Mouse (Mus musculus) gastrocnemius, adult 2 months (tissue): ENCODE results near the gene Nup155. TPM values are rescaled to one million over a fixed set of nuclear protein-coding genes. Genes with fewer than 3 reads are reported as not detected.
"Not testable (repeated sequence)": the region's sequence is repeated elsewhere in the genome, so short reads cannot be mapped to it uniquely, and the experiment has no call there.

Experiments
- DNase-seq: peaks from one replicate; pipeline ENCODE4 v3.0.0; 2022
- H3K27ac ChIP-seq: fragments of 200-600 bp; 2 replicates; pipeline ENCODE4 v1.8.1; 2022; ENCODE audit warnings: mild to moderate bottlenecking
- H3K4me3 ChIP-seq: fragments of 200-600 bp; 2 replicates; pipeline ENCODE4 v1.8.1; 2022; ENCODE audit warnings: mild to moderate bottlenecking, moderate library complexity
- CTCF ChIP-seq: fragments of 200-600 bp; IDR thresholded peaks from 2 replicates; pipeline ENCODE4 v1.8.1; 2022; ENCODE audit warnings: antibody characterized with exemption, mild to moderate bottlenecking, moderate library complexity
- intact Hi-C: fragments of 180-260 bp; cut with DNase I; formaldehyde crosslinking; loops from one replicate; pipeline ENCODE4 v1.15.1; 2025
- long read RNA-seq, 2 experiments: library from polyadenylated mRNA; stranded (forward); transcript quantifications; one replicate each; pipeline ENCODE4 v2.0.0; 2021
- total RNA-seq, 2 experiments: library from RNA; stranded (reverse); gene quantifications; 2 replicates each; pipeline ENCODE4 v1.2.3; 2021

Nup155 gene
- total RNA-seq = 1 to 10 TPM; 8.1 to 8.8 TPM
- long read RNA-seq, experiment 1, full-length matches to known transcripts = 3 of 3 reads
- long read RNA-seq, experiment 1, partial matches to known transcripts = 0 of 3 reads
- long read RNA-seq, experiment 1, other reads (novel, unspliced or antisense) = 0 of 3 reads
- long read RNA-seq, experiment 2, full-length matches to known transcripts = 2 of 3 reads
- long read RNA-seq, experiment 2, partial matches to known transcripts = 1 of 3 reads
- long read RNA-seq, experiment 2, other reads (novel, unspliced or antisense) = 0 of 3 reads

DNA sequence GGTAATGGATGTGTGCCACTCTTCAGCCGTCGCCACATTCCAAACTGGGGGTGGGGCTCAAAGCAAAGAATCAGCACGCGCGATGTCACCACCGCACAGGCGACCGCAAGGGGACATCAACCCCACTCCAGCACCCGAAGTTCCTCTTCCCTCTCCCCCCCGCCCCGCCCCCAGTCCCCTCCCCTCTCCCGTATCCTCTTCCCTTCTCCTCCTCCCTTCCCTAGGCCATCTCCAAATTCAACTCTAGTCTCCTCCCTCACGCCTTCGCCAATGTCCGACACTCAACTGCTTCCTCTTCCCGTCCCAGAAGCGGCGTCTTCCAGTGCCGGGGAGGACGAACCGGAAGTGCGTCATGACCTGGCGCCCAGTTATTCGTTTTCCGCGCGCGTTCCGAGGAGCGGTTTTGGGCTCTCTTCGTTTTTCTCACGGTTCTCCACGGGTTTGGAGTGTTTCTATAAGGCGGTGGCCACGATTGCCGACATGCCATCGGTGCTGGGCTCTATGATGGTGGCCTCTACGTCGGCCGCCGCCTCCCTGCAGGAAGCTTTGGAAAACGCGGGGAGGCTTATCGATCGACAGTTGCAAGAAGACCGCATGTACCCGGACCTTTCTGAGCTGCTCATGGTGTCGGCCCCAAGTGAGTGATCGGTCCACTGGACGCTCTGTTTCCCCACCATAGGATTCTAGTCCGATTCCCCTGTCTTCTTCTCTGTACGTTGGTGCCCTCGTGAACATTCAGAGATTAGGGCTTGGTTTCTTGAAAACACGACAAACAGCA, at the start of gene Nup155:
Gene Nup155, plus strand, starts transcription at position 308 of the 778 bp plus-strand sequence.
- intact Hi-C loops = no loop called here

DNA sequence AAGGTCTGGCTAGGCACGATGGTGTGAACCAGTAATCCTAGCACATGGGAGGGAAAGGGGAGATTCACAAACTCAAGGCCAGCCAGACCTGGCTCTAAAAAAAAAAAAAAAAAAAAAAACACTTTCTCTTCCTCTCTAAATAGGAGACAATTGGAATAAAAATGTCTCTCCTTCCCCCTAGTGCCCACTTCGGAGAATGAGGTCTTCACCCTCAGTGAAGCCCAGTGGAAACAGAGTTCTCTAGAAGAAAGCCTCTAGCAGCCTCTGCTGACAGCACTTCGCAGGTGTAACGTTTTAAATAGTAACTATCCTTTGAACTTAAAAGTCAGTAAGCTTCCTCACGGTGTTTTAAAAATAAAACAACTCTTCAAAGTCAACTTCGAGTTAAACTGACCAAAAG, 43.9 kb upstream of the Nup155 start:
- DNase-seq = no peak
- Histone ChIP-seq H3K4me3 (peak overlapping the region; percentile 55), H3K27ac (peak overlapping the region; percentile 46; the same call in 1 of the 2 replicates)
- TF ChIP-seq CTCF = peak; percentile 64
- intact Hi-C loops = loop anchor here (10.0 kb wide), 1 partner anchor 250 kb away; the partner anchor contains the start of gene Gdnf

More for the DNA sequence above, at the start of gene Nup155:
- peak within 1 kb of the TSS; percentile 92 for H3K27ac ChIP-seq
- TF ChIP-seq CTCF = peak; percentile 15; the same call in 1 of the 2 replicates
- DNase-seq = peak; percentile 95
- peak within 1 kb of the TSS; percentile 98 for H3K4me3 ChIP-seq

DNA sequence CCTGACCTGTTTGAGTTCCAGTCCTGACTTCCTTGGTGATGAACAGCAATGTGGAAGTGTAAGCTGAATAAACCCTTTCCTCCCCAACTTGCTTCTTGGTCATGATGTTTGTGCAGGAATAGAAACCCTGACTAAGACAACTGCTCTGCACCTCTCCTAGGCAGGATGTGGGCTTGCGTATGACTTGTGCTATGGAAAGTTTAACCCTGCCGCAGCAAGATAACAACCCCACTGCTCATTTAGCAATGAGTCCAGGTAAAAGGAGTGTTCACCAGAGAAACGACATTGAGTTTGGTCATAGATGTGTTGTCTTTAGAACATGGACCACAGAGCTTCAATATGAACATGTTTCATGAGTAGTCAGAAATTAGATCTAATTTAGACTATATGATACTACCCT, 35.9 kb upstream of the Nup155 start:
- H3K27ac ChIP-seq, H3K4me3 ChIP-seq, intact Hi-C loops, DNase-seq: not testable (repeated sequence)

DNA sequence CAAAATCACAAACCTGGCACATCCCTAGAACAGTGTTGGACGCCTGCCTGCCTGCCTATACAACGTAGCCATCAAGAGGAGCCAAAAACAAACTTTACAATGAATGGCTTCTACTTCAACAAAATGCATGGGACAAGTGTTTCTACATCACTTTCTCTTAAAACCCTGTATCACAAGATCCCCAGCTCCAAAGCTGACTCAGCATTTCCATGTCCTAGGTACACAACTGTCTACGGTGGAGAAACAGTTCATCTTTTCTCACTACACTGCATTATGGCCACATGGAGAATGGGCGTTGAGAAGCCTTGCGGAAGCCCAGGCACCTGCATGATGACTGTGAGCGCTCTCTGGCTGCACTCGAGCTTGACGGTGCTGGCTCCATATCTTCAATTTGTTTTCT, 26.9 kb upstream of the Nup155 start:
- intact Hi-C loops = no loop called here
- no peak for TF ChIP-seq CTCF

DNA sequence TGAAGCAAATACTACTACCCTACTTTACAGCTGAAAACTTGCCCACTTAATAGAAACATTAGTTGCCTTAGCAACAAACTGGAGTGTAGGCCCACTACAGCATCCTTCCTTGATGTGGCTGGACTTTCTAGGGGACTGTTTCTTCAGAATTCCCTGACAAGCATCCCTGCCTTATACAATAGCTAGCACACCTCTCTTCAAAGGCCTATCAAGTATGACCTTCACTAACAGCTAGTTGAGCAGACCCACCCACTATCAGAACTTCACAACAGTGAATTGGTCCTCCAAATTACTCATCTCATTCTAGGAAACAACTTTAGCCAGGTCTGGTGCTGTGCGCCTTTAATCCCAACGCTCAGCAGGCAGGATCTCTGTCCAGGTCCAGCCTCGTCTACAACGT, 21.8 kb upstream of the Nup155 start:
- DNase-seq = no peak
- no peak for TF ChIP-seq CTCF
- Histone ChIP-seq H3K4me3 (no peak overlapping the region), H3K27ac (no peak overlapping the region)
- intact Hi-C loops = no loop called here

More for the DNA sequence above, 26.9 kb upstream of the Nup155 start:
- Histone ChIP-seq H3K4me3 (no peak overlapping the region), H3K27ac (no peak overlapping the region)
- DNase-seq = no peak

DNA sequence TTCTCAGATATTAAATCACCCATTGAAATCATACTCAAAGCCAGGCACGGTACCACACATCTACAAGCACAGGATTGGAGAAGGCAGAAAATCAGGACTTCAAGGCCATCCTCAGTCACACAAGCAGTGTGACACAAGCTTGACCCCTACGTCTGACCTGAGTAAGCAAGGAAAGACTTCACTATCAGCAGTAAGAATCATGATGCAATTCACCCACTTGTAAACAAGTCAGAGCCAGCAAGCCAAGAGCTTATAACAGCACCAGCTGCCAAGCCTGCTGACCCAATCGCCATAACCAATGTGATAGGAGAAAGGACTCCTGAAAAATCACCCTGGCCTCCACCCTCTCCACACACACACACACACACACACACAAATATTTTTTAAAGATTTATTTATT, 20.4 kb upstream of the Nup155 start:
- Histone ChIP-seq H3K4me3 (no peak overlapping the region), H3K27ac (no peak overlapping the region)
- intact Hi-C loops = no loop called here
- no peak for TF ChIP-seq CTCF
- no peak for DNase-seq

DNA sequence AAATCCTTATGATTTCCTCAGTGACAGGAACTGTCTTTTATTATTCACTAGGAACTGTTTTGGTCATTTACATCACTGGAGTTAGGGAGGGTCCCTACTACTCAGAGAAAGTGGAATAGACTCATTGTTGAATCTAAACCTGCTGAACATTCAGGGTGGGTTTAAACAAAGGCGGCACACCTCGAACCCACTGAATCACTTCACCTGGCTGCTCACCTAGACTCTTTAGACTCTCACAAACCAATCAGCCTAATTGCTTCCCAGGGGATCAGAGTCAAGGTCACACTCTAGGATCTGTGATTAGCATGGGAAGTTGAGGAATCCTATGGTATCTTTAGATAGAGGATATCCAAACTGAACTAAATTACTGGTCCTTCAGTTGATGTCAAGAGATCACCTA, 18.4 kb upstream of the Nup155 start:
- Histone ChIP-seq H3K27ac (no peak overlapping the region), H3K4me3 (no peak overlapping the region)
- intact Hi-C loops = no loop called here
- no peak for TF ChIP-seq CTCF
- DNase-seq = no peak

DNA sequence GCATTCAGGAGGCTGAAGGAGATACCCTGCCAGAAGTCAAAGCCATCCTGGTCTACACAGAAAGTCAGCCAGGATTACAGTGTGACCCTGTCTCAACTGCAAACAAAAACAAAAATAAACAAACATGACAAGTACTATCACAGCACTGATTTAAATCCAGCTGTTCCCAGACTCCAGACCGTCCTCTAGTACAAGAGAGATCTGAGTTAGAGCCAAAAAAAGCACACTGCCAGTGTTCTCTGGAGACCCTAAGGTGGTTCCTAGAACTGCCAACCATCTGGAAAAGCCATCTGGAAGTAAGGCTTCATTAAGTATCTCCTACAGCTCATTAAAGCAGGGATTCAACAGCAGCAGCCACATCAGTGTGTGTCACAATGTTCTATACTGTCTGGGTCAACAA, 16.4 kb upstream of the Nup155 start:
- intact Hi-C loops, H3K27ac ChIP-seq, H3K4me3 ChIP-seq, DNase-seq: not testable (repeated sequence)

DNA sequence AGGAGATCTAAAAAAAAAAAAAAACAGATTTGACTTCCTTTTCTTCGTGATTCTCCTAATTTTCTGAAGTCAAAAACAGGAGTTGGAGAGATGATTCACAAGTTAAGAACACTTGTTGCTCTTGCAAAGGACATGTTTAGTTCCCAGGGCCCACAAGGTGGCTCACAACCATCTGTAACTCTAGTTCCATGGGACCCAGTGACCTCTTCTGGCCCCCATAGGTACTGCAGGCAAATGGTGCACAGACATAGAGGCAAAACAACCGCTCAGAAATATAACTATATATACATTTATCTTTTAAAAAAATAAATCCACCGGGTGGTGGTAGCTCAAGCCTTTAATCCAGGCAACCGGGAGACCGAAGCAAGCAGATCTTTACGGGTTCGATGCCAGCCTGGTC, 11.2 kb upstream of the Nup155 start:
- intact Hi-C loops = no loop called here

DNA sequence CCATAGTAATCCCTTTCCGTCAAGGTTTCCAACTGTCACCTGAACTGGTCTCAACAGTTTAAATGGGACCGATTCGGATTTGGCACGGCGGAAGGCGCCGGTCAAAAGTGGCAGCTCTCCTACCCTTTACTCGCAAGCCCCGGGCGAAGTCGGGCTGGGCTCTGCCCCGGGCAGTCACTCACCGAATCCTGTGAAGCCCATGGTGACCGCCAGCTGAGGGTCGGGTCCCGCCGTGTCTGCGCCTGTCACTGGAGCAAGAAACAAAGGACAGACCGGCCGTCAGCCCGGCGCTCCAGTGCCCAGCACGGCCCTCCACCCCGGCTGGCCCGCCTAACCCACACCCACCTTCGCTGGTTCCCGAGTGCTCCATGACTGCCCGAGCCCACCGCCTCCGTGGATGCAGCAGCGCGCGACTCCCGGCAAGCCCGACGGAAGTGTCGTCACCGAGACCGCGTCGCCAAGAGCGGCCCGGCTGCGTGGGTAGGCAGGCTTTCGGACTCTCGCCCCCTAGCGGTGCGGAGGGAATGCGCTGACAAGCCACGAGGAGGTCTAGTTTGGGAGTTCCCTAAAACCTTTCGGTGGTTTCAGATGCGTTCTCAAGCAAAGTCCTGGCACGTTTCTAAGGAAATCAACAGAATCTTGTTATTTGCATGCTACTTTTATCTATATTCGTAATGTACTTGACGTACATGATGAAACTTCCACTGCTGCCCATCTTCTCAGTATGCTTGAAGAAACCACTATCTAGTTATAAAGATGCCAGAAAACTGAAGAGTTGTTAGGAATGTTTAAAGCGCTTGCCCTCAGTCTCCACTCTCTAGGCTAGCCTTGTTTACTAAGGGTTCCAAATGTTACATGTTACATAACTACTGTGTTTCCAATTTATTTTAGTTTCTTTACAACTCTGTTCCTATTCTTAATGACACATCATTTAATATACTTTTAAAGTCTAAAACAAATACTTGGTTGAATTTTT, 10.0 kb upstream of the Nup155 start, which contains the start of gene Wdr70:
Gene Wdr70, minus strand, starts transcription at position 436 of the 976 bp plus-strand sequence.
- intact Hi-C loops = loop anchor here (1.0 kb wide), 1 partner anchor 8 kb away; no protein-coding TSS in a partner anchor
- Histone ChIP-seq H3K4me3 (peak within 1 kb of the TSS; percentile 85), H3K27ac (peak within 1 kb of the TSS; percentile 92)
- TF ChIP-seq CTCF = peak; percentile 100
- DNase-seq = peak; percentile 98

More for the DNA sequence above, 11.2 kb upstream of the Nup155 start:
- H3K27ac ChIP-seq = no peak overlapping the region
- peak; percentile 50 for DNase-seq
- TF ChIP-seq CTCF = peak; percentile 65
- peak overlapping the region; percentile 85 for H3K4me3 ChIP-seq

DNA sequence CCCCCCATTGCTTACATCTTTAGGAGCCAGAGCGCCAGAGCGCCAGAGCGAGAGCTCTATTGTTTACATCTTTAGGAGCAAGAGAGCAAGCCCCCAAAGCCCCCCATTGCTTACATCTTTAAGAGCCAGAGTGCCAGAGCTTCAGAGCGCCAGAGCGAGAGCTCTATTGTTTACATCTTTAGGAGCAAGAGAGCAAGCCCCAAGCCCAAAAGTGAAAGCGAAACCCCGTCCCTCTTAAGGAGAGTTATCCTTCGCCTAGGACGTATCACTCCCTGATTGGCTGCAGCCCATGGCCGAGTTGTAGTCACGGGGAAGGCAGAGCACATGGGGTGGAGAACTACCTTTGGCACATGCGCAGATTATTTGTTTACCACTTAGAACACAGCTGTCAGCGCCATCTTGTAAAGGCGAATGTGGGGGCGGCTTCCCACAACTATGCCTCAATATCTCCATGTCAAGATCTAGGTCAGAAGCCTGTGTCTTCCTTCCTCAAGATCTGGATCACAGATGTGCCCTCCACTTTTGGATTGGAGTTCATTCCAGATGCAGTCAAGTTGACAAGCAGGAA, 7.0 kb upstream of the Nup155 start:
- H3K4me3 ChIP-seq, intact Hi-C loops, DNase-seq, H3K27ac ChIP-seq: not testable (repeated sequence)
